Mouse (Mus musculus): ENCODE data around the gene Pdlim7.
A peak's percentile ranks its signal among the peaks of the same experiment; 100 is the strongest.

Gene Pdlim7

DNA sequence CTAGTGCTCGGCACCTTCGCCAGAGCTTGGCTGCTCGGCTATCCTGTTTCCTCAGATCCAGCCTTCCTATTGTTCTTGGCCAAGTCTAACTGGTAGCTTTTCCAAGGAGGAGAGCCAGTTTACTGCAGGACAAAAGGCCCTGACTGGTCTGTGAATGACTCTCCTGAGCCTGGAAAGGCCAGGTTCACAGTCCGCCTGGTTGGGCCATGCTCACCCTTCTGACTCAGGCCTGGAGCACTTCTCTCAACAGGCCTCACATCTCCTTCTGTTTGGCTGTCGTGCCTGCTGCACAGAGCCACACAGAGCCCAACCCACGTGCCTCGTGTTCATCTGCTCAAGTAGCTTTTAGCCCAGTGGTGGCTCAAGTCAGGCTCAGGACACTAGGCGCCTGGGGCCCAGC, 9.3 kb upstream of the Pdlim7 start:
- no peak for DNase-seq (ENCODE audit: low spot score in 2 of 2)

DNA sequence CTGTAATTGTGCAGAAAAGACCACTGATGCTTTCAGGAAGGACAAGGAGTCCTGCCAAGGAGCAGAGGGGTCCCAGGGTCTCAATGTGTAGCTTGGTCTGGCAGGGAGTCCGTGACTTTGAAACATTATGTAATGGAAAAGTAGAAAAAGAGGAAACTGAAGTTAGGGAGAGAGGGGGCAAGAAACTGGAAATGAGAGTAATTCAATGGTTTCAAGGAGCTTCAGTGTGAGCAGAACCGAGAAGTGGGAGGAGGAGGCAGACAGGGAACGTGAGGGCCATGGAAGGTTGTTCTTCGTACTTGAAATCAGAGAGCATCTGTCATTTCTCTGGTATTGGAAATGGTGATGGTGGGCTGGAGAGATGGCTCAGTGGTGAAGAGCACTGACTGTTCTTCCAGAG, 6.1 kb upstream of the Pdlim7 start:
- no peak for DNase-seq (ENCODE audit: low spot score in 2 of 2)

DNA sequence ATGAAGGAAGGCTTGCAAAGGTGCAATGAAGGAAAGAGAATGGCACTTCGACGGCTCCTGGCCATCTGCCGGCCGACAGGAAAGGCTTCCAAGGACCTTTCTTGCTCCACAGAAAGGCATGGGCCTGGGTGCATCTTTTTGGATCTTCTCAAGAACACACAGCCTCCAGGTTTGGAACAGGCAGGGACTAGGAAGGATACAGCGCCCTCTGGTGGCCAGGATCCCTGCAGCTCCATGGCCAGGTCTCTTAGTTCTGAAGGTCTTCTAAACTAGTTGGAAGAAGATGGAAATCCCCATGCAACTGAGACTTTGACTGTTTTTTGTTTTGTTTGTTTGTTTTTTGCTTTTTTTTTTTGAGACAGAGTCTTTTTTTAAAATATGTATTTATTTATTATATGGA, 3.5 kb upstream of the Pdlim7 start:
- DNase-seq (ENCODE audit: low spot score in 2 of 2): peak; percentile 71 to 77

DNA sequence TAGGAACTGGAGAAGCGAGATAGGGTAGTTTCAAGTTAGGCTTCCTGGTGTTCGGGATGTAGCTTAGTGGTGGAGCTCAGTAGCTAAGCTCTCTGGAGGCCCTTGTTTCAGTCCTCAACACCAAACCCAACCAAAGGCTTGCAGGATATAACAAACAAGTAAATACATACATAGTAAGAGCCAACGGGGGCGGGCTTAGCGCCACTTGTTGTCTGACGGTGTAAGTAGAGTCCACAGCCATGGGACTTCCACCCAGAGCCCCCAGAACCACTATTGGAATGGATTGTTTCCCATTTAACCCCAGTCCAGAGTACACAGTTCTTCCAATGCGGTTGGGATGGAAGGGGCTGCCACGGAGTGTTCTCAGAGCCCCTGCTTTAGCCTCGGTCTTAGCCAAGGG, 352 bp upstream of the Pdlim7 start:
- DNase-seq (ENCODE audit: low spot score in 2 of 2): no peak

DNA sequence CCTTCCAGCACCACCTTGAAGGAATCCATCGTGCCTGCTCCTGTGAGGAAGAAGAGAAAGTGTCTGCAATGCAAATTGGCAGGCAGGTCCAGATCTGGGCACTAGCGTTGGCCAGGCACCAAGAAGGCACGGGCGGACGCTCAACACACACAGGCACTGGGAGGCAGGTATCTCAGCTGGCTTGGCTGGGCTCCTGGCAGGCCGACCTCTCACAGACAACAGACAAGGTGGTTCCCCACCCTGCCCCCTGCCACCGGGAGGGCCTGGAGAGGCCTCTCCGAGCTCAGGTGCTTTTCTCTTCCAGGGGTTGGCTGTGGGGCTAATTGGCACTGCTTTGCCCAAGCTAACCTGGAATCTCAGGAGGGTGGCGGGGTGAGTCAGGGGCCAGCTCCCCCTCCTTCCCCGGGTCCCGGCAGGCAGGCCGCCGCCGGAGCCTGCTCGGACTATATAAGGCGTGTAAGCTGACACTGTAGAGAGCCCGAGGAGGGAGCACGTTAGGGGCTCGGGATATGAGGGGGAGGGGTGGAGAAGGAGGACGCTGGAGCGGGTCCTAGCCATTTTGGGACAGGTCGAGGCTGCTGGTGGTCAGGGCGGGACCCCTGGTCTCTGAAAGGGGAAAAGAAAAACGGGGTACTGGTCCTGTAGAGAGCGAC, 971 bp downstream of the Pdlim7 start:
- DNase-seq (ENCODE audit: low spot score in 2 of 2): no peak

DNA sequence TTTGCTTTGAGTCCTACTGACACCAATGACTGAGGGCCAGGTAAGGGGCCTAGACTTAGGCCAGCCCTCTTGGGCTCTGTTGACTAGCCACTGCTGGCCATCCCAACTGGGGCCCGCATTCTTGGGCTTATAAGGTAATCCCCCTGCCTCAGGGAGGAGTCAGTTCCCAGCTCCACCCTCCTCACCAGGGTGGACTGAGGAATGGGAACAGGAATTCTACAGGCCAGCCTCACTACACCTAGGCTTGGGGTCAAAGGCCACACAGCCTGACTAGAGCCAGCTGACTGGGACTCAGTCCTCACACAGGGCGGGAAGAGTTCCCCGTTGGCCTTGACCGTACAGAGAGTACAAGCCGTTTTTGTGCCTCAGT, 2.0 kb downstream of the Pdlim7 start:
- no peak for DNase-seq (ENCODE audit: low spot score in 2 of 2)

DNA sequence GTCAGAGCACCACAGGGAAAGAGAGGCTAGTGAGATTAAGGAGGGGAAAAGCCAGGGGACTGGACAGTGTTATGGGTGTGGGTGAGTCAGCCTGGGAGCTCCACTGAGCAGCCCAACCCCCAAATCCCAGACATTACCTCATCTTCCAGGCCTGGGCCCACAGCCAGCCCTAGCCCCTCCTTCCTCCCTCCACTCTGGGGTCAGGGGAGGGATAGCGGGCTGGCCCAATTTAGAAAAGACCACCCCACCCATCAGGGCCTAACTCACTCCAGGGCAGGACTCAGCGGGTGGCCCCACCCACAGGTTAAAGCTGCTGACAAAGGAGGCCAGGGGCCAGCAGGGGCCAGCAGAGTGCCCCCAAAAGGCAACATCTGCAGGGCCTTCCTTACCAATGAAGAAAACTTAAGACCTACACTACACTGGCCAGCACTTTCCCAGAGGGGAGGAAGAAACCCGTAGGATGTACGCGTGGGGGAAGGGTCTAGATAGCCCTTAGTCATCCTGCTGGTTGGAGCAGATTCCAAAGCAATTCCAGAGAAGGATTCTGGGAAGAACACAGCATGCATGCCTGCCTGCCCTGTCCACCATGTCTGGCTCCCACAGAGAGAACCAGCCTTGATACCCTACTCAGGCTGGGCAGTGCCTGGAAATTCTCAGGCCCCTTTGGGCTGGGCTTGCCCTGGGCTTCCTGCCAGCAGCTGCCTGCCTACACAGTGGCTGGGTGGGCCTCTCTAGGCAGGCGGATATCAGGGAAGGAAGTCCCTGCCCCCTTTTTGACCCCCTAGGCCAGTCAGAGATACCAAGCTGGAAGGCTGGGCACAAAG, 2.6 kb downstream of the Pdlim7 start:
- DNase-seq (ENCODE audit: low spot score in 2 of 2): peak; percentile 34 to 36

DNA sequence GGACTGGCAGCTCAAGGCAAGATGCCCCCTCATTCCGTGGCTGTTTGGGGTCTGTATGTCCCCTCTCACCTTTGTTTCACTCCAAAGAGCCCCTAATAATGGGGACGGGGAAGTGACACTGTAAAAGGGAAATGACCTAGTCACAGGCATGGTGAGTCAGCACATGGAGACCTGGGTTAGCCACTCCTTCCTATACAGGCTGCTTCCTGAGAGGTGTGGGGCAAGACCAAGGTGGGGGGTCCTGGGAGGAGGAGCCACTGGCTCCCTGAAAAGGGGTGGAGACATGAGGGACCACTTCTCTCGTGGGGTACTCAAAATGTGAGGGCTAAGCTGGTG, 3.2 kb downstream of the Pdlim7 start:
- no peak for DNase-seq (ENCODE audit: low spot score in 2 of 2)

DNA sequence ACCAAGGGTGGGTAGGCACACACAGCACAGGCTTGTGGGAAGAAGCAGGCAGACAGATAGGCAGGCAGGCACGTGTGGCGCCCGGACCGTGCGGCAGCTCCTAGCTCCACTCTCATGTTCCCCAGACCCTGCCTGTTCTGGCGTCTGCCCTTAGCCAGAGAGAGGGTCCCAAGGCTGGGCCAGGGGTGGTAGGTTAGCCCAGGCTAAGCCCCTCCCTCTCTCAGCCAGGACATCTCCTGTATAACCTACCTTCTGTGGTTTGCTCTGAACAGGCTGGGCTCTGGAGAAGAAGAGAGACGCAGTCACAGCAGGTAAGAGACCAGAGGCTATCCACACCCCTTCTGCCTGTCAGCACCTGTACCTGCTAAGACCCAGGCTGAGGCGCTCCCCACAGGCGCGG, 4.9 kb downstream of the Pdlim7 start:
- DNase-seq (ENCODE audit: low spot score in 2 of 2): no peak

DNA sequence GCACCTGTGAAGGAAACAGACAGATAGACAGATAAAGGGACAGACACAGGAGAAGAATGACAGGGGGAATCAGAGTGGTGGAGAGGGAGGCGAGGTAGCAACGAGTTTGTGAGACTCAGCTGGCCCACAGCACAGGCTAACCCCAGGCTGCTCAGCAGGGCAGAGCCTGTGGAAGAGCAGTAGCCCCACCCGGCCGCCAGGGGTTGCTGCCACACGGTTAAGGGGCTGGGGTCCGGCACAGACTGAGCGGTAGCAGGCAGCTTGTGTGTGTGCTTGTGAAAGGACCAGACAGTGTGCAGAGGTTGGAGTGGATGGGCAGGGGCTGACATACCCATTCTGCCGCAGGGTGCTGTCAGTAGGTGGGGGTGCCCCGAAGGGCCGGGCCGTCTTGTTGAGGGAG, 5.6 kb downstream of the Pdlim7 start:
- no peak for DNase-seq (ENCODE audit: low spot score in 2 of 2)

DNA sequence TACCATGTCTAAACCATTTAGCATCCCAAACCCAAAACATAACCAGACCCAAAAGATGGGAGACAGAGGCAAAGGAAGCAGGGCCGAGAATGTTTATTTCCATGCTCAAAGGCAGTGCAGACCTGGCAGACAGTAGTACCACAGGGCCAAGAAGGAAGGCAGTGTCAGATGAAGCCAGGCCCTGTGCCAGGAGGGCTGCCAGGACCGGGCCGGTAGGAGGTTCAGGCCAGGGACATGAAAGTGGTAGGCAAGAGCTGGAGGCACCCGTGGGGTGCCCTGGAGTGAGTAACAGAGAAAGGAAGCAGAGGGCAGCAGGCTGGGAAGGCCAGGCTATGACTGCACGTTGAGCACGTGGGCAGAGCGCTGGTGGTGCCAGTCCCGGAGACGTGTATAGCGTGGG, 6.8 kb downstream of the Pdlim7 start:
- DNase-seq (ENCODE audit: low spot score in 2 of 2): no peak

DNA sequence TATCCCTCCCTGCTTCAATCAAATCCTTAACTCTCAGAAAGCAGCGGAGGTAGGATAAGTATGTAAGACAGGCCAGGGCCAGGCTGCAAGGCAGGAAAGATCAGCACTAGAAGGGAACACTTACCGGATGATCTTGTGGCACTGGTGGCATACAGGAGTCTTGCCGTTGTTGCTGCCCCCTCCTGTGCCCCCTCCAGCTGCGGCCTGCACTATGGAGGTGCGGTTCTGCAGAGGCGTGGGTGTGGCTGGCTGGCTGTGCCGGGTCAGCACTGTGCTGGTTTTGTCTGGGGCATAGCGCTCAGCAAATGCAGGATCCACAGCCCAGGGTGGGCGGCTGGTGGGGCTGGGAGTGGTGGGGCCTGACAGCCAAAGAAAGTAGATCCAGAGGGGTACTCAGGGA, 7.7 kb downstream of the Pdlim7 start:
- no peak for DNase-seq (ENCODE audit: low spot score in 2 of 2)

DNA sequence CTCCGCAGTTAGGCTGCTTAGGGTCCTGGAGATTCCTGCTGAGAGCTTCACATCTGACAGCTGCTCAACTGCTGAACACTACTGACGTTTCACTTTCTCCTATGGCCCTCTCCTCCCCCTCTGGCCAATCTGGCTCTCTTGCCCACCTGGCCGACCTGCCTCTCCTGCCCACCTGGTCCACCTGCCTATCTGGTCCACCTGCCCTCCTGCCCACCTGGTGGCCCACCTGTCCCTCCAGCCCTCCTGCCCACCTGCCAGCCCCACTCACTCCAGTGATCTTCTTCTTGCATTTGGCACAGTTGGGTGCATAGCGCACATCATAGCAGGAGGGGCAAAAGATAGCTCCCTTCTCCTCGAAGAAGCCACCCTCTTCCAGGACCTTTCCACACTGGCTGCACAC, 9.1 kb downstream of the Pdlim7 start:
- DNase-seq (ENCODE audit: low spot score in 2 of 2): no peak

DNA sequence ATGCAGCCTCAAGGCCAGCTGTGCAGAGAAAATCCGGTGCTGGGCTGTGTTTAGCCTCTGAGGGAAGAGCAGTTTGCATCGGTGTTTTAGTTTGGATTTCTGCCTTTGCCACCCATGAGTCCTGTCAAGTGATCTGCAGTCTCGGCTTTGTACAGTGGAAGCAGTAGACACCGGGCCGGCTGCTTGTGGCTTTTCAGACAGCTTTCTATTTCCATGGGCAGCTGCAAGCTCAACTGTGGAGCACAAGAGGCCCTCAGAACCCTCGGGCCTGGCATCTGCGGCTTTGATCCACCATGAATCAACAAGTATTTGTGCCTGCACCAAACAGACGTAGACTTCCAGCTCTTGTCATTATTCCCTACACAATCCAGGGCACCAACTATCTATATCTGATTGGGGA, 11.1 kb downstream of the Pdlim7 start:
- no peak for DNase-seq (ENCODE audit: low spot score in 2 of 2)

DNA sequence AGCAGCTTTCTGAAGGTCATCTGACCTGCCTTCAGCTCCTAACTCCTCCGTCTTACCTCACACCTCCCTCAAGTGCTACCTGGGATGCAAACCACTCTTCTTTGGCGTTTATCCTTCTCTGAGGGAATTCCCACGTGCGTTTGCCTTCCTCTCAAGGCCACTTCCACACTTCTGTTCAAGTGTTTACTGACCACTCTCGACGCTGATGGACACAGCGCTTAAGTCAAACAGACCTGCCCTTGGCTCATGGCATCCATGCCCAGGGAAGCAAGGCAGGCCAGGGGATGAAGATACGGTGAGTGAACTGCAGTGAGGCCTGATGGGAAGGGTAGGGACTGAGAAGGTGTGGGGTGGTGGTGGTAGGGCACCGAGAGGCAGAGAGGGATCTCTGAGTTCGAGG, 12.9 kb downstream of the Pdlim7 start:
- DNase-seq (ENCODE audit: low spot score in 2 of 2): no peak

DNA sequence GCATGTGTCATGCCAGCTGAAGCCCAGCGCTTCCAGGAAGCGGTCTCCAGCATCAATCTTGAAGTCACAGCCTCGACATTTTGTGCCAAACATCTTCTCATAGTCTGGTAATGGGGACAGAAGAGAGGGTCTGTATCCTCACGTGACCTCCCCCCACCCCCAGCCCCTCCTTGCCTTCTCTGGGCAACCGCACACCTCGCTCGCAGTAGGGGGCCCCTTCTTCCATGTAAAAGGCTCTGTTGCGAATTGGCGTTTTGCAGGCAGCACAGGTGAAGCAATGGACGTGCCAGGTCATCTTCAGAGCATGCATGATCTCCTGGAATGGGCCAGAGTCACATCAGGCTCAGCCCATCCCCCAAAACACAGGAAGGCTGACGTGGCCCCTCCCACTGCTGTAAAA, 14.6 kb downstream of the Pdlim7 start:
- DNase-seq (ENCODE audit: low spot score in 2 of 2): no peak

DNA sequence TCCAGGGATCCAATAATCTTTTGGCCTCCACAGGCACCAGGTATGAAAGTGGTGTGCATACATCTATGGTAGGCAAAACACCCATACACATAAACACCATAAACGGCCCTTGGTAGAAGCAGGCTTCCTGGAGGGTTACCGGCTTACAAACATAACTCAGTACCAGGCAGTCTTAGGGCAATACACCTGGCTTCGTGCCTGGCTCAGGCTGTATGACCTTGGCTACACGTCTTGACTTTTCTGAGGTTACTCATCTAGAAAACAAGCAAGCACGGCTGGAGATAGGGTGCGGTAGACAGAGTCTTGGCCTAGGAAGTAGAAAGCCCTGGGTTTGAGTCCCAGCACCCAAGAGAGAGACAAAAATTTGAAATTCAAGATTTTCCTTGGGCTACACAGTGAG, 16.8 kb downstream of the Pdlim7 start:
- no peak for DNase-seq (ENCODE audit: low spot score in 2 of 2)

DNA sequence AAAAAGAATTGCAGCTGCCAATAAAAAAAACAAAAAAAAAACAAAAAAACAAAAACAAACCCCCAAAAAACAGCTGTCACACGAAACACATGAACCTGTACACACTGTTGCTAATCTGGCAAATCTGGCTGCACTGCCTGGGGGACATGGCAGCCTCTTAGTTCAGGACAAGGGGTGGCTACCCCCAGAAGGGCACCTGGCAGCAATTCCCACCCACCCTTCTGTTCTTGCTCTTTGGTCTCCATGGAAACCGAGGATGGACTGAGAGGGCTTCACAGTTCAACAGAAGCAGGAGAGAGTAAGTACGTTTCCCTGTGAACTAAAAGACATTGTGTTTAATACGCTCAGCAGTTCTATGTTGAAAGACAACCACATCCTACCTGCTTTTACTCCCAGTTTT, 17.8 kb downstream of the Pdlim7 start:
- no peak for DNase-seq (ENCODE audit: low spot score in 2 of 2)

DNA sequence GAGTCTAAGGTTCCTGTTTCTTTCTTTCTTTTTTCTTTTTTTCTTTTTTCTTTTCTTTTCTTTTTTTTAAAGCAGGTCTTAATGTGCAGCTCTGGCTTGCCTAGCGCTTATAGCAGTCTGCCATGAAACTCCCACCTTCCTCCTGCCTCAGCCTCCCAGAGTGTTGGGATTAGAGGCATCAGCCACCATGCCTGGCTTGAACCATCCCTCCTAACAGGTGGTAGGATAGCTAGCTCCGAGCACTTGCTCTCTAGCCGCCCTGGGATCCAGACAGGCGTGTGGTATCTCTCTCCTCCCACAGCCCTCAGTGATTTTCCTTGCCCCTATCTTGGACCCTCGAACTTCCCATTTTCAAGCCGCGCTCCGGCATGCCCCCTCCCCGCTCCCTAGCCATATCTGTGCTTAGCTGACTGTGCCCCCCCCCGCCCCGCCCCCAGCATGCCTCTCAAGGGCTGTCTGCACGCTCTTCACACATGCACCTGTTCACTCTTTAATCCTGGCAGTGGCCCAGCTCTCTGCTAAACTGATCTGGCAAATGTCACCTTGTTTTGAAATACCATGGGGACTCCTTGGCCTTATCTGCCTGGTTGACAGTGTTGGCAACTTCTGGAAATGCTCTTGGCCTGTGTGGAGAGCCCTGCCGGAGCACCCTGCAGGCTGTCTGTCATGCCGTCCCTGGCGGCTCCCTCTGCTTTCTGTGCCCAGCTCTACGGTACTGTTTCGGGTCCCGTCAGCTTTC, 18.4 kb downstream of the Pdlim7 start:
- DNase-seq (ENCODE audit: low spot score in 2 of 2): no peak

DNA sequence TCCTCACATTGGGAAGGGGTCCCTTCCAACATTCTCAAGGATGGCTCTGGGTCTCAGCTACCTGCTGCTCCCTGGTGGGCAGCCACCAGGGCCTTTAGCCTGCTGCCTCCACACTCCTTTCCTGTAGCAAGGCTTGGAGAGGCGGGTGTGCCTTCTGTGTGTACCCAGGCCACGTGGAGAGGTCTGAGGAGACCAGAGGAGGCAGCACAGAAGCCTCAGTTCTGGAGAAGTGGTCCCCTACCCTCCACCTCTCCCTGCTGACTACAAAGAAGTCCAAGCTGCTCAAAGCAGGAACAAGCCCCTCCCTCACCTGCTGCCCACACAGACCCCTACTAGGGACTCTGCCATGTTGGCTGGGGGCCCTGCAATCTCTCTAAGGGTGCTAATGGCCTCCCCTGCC, 19.2 kb downstream of the Pdlim7 start:
- no peak for DNase-seq (ENCODE audit: low spot score in 2 of 2)

DNA sequence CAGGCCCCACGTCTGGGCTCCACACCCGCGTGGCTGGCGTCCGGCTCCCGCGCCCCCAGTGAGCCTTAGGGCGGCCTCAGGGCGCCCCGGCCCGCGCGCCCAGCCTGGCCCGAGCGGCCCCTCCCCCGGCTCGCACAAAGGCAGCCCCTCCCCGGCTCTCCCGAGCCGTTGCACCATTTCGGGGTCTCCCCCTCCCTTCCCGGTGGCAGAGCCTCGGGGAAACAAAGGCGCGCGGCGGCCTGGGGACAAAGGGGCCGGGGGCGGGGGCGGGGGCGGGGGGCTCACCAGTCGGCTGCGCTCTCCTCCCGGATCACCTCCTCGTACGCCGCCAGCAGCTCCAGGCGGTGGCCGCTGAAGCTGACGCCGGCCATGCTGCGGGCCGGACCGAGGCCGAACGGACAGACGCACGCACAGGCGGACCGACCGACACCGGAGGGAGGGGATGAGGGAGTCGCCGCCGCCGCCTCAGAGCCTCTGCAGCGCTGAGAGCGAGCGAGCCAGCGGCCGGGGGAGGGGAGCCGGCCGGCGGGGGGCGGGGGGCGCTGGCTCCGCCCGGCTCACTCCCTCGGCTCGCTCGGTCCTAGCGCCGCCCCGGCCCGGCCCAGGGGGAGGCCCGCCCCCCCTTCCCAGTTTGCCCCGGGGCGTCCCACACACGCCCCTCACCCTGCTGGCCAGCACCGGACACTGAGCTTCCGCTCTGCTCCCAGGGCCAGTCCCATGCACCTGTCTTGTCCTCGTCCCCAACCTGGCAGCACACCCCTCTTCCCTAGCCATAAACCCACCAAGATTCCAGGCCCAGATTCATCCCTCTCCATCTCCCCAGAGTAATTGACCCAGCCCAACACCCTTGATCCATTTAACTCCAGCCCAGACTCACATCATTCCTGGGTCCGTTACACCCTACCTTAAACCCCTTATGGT, 25.6 kb downstream of the Pdlim7 start, which contains the start of gene Dbn1:
Dbn1 (minus strand) TSS at position 534 of the 921 bp plus-strand sequence.
- DNase-seq (ENCODE audit: low spot score in 2 of 2): no peak

Data from spleen, postnatal 36 days (tissue).